Mouse (Mus musculus): Measurements from ENCODE around the gene Cdk6. TPM values are rescaled to one million over a fixed set of nuclear protein-coding genes. Genes with fewer than 3 reads are reported as not detected.

Cdk6 gene
- polyA plus RNA-seq, 1 experiment, result 8.9 TPM

DNA sequence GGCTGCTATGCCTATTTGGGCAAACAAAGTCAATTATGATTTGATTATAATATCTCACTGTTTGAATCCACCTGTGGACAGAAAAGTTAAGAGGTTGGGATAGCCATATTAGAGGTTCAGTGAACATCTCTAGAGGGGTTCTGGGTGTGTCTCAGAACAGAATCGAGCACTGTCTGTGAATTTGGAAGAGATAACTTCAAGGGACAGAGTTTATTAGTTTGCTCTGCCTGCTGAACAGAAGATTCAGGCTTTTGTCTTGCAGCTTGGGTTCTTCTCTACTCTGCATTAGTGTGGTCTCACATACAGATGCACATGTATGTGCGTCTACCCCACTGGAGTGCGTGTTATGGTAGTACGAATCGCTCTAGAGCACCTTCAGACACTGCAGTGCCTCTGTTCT is 20.0 kb downstream of the Cdk6 start:
- Histone ChIP-seq H3ac (ENCODE audit: control insufficient read depth, insufficient read length) (no peak overlapping the region), H3K4me3 (no peak overlapping the region), H3K79me2 (ENCODE audit: control insufficient read depth, insufficient read depth) (peaks cover 66% of the 10 kb centered on the region), H3K4me2 (ENCODE audit: low read depth) (no peak overlapping the region), H3K27me3 (ENCODE audit: control insufficient read depth, insufficient read depth, insufficient read length) (no peaks in the 10 kb centered on the region), H3K36me3 (ENCODE audit: control insufficient read depth, insufficient read depth) (no peaks in the 10 kb centered on the region)
- TF ChIP-seq TCF3 (IDR thresholded peaks at IDR 0.05; ENCODE audit: insufficient read length, low read depth) (no peak), MYOG (IDR thresholded peaks at IDR 0.05; ENCODE audit: control insufficient read depth in 1 of 3, insufficient read depth in 1 of 3, insufficient read length in 2 of 3, low read depth in 2 of 3) (no peak), E2F4 (IDR thresholded peaks at IDR 0.05; ENCODE audit: insufficient read depth) (no peak), SRF (IDR thresholded peaks at IDR 0.05; ENCODE audit: control insufficient read depth, insufficient read length, low read depth) (no peak), USF1 (IDR thresholded peaks at IDR 0.05; ENCODE audit: low read depth) (no peak), MYOD1 (IDR thresholded peaks at IDR 0.05; ENCODE audit: control insufficient read depth in 1 of 3, insufficient read length in 2 of 3, low read depth in 2 of 3) (no peak), TCF12 (IDR thresholded peaks at IDR 0.05; ENCODE audit: insufficient read depth, poor library complexity, severe bottlenecking) (no peak)

- H3K27me3 ChIP-seq (ENCODE audit: control insufficient read depth, insufficient read depth, insufficient read length), result no peaks in the 10 kb centered on the region
- H3K4me2 ChIP-seq (ENCODE audit: low read depth), result no peak overlapping the region
- H3ac ChIP-seq (ENCODE audit: control insufficient read depth, insufficient read length), result no peak overlapping the region
- no peak overlapping the region for H3K4me3 ChIP-seq
- no peaks in the 10 kb centered on the region for H3K36me3 ChIP-seq (ENCODE audit: control insufficient read depth, insufficient read depth)
- no peak for TF ChIP-seq USF1 (IDR thresholded peaks at IDR 0.05; ENCODE audit: low read depth)
- TF ChIP-seq MAX (IDR thresholded peaks at IDR 0.05; ENCODE audit: low read depth), result no peak
- no peak for TF ChIP-seq TCF12 (IDR thresholded peaks at IDR 0.05; ENCODE audit: insufficient read depth, poor library complexity, severe bottlenecking)
- TF ChIP-seq POLR2A (IDR thresholded peaks at IDR 0.05; ENCODE audit: insufficient read length, low read depth), result no peak
- TF ChIP-seq REST (IDR thresholded peaks at IDR 0.05; ENCODE audit: insufficient read depth, insufficient read length), result no peak
- TF ChIP-seq SRF (IDR thresholded peaks at IDR 0.05; ENCODE audit: control insufficient read depth, insufficient read length, low read depth), result no peak
- TF ChIP-seq TCF3 (IDR thresholded peaks at IDR 0.05; ENCODE audit: insufficient read length, low read depth), result no peak
- no peak for TF ChIP-seq MYOG (IDR thresholded peaks at IDR 0.05; ENCODE audit: control insufficient read depth in 1 of 3, insufficient read depth in 1 of 3, insufficient read length in 2 of 3, low read depth in 2 of 3)
- peaks cover 67% of the 10 kb centered on the region for H3K79me2 ChIP-seq (ENCODE audit: control insufficient read depth, insufficient read depth)
Observed at GRCm38 (mm10) chr5:3362111-3362510, 20.8 kb downstream of the Cdk6 start.

DNA sequence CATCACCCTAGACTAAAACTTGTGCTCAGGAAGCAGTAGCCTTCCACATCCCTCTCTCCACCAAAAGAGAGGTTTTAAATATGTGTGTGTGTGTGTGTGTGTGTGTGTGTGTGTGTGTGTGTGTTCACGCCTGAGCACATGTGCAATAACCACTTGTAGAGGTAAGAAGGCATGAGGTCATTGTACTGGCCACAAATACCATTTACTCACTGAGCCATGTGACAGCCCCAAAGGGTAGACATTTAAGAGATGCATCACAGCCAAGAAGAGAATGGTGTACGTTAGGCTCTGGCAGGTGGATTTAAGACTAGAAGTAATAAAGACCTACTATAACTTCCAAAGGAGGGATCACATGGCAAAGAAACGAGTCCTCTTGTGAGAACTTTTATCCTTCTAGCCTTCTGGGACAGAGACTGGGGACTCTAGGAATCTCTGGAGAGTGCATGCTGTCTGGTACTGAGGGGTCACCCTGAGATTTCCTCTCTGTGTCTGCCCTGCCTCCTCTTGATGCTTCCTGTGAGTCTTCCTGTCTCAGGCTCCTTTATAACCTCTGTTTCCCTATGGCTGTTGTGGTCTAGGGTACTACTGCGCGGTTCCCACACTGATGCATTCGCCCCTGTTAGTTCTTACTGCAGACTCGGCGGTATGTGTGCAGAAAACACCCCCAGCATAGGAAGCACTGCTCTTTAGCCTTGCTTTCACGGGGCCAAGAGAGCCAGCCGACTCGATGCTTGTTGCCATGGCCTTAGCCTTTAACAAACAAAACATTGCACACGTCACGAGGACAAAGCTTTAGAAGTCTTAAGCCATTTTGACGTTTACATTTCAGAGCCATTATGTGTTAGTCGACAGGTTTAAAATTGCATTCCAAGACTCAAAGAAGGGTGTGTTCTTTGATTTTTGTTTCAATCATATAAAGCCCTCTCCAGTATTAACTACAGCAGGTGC is 22.0 kb downstream of the Cdk6 start:
- no peak overlapping the region for H3K4me3 ChIP-seq
- H3K4me2 ChIP-seq (ENCODE audit: low read depth), result no peak overlapping the region
- peaks cover 60% of the 10 kb centered on the region for H3K79me2 ChIP-seq (ENCODE audit: control insufficient read depth, insufficient read depth)
- H3K36me3 ChIP-seq (ENCODE audit: control insufficient read depth, insufficient read depth), result no peaks in the 10 kb centered on the region
- no peak overlapping the region for H3ac ChIP-seq (ENCODE audit: control insufficient read depth, insufficient read length)
- H3K27me3 ChIP-seq (ENCODE audit: control insufficient read depth, insufficient read depth, insufficient read length), result no peaks in the 10 kb centered on the region
- TF ChIP-seq TCF12 (IDR thresholded peaks at IDR 0.05; ENCODE audit: insufficient read depth, poor library complexity, severe bottlenecking), result no peak
- TF ChIP-seq POLR2AphosphoS2 (IDR thresholded peaks at IDR 0.05; ENCODE audit: insufficient read length, low read depth), result no peak
- no peak for TF ChIP-seq REST (IDR thresholded peaks at IDR 0.05; ENCODE audit: insufficient read depth, insufficient read length)
- TF ChIP-seq MAX (IDR thresholded peaks at IDR 0.05; ENCODE audit: low read depth), result no peak
- TF ChIP-seq SRF (IDR thresholded peaks at IDR 0.05; ENCODE audit: control insufficient read depth, insufficient read length, low read depth), result no peak
- TF ChIP-seq POLR2A (IDR thresholded peaks at IDR 0.05; ENCODE audit: insufficient read length, low read depth), result no peak
- no peak for TF ChIP-seq MYOD1 (IDR thresholded peaks at IDR 0.05; ENCODE audit: control insufficient read depth in 1 of 3, insufficient read length in 2 of 3, low read depth in 2 of 3)
- TF ChIP-seq USF1 (IDR thresholded peaks at IDR 0.05; ENCODE audit: low read depth), result no peak
- no peak for TF ChIP-seq CEBPB (IDR thresholded peaks at IDR 0.05; ENCODE audit: insufficient read depth, poor library complexity, severe bottlenecking)
- TF ChIP-seq MYOG (IDR thresholded peaks at IDR 0.05; ENCODE audit: control insufficient read depth in 1 of 3, insufficient read depth in 1 of 3, insufficient read length in 2 of 3, low read depth in 2 of 3), result no peak
- TF ChIP-seq TCF3 (IDR thresholded peaks at IDR 0.05; ENCODE audit: insufficient read length, low read depth), result no peak
- no peak for TF ChIP-seq E2F4 (IDR thresholded peaks at IDR 0.05; ENCODE audit: insufficient read depth)

DNA sequence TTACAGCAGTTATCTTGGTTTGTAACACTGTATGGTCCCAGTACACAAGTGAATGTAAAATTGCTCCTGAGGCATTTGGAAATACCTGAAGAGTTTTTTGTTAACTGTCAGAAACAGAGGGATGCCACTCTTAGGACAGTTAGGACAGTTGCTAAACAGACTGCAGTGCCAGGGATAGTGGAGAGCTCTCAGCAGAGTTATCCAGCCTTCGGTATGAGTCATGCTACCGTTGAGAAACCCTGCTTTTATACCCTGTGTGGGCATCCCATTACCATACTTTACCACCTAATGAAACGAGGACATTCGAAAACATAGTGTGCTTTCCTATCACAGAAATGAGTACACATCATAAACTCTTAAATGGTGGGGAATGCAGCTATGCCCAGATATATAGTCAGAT is 25.8 kb downstream of the Cdk6 start:
- peaks cover 42% of the 10 kb centered on the region for H3K79me2 ChIP-seq (ENCODE audit: control insufficient read depth, insufficient read depth)
- no peaks in the 10 kb centered on the region for H3K27me3 ChIP-seq (ENCODE audit: control insufficient read depth, insufficient read depth, insufficient read length)
- no peaks in the 10 kb centered on the region for H3K36me3 ChIP-seq (ENCODE audit: control insufficient read depth, insufficient read depth)
- no peak overlapping the region for H3K4me3 ChIP-seq
- TF ChIP-seq MYOD1 (IDR thresholded peaks at IDR 0.05; ENCODE audit: control insufficient read depth in 1 of 3, insufficient read length in 2 of 3, low read depth in 2 of 3) (no peak), REST (IDR thresholded peaks at IDR 0.05; ENCODE audit: insufficient read depth, insufficient read length) (no peak), POLR2AphosphoS2 (IDR thresholded peaks at IDR 0.05; ENCODE audit: insufficient read length, low read depth) (no peak), MYOG (IDR thresholded peaks at IDR 0.05; ENCODE audit: control insufficient read depth in 1 of 3, insufficient read depth in 1 of 3, insufficient read length in 2 of 3, low read depth in 2 of 3) (no peak), CEBPB (IDR thresholded peaks at IDR 0.05; ENCODE audit: insufficient read depth, poor library complexity, severe bottlenecking) (no peak), POLR2A (IDR thresholded peaks at IDR 0.05; ENCODE audit: insufficient read length, low read depth) (no peak), SRF (IDR thresholded peaks at IDR 0.05; ENCODE audit: control insufficient read depth, insufficient read length, low read depth) (no peak), USF1 (IDR thresholded peaks at IDR 0.05; ENCODE audit: low read depth) (no peak)
- no peak overlapping the region for H3ac ChIP-seq (ENCODE audit: control insufficient read depth, insufficient read length)
- H3K4me2 ChIP-seq (ENCODE audit: low read depth), result no peak overlapping the region

Data from myocyte (in vitro differentiated cells).